Mouse (Mus musculus): Measurements from ENCODE around the gene Tgfa. TPM values are rescaled to one million over a fixed set of nuclear protein-coding genes. Genes with fewer than 3 reads are reported as not detected.

Tgfa gene
- 7.7 and 9.7 TPM in 2 replicates for total RNA-seq (2021)
- long read RNA-seq, experiment 1, full-length matches to known transcripts: 1 of 4 reads
- long read RNA-seq, experiment 1, partial matches to known transcripts: 0 of 4 reads
- long read RNA-seq, experiment 1, other reads (novel, unspliced or antisense): 3 of 4 reads
- long read RNA-seq, experiment 2, full-length matches to known transcripts: 1 of 4 reads
- long read RNA-seq, experiment 2, partial matches to known transcripts: 1 of 4 reads
- long read RNA-seq, experiment 2, other reads (novel, unspliced or antisense): 2 of 4 reads

- DNase-seq: peak; percentile 89
These were observed at the start of gene Tgfa for GRCm38 (mm10) chr6:86194941-86195932. Gene Tgfa, plus strand, starts transcription at chr6:86195223.

GRCm38 (mm10) chr6:86148518-86148917, 46.5 kb upstream of the Tgfa start:
- no peak for DNase-seq

DNA sequence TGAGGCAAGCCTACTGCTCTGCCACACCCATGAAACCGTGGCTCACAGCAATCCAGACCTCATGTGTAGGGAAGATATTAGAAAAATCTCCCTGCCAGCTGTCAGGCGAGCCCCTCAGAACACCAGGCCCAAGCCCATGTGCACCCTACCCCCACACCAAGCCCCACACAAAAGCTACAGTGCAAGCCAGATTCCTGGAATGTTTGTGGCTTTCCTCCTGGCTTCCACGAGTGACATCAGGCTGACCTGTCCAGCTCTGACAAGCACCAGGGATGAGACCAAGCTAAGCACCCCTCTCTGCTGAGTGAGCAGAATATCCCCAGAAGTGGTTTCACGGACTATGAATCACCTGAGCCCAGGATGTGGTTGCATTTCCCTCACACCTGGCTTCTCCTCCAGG, 46.0 kb upstream of the Tgfa start:
- no peak for DNase-seq

GRCm38 (mm10) chr6:86152676-86153075, 42.3 kb upstream of the Tgfa start:
- DNase-seq: no peak

DNA sequence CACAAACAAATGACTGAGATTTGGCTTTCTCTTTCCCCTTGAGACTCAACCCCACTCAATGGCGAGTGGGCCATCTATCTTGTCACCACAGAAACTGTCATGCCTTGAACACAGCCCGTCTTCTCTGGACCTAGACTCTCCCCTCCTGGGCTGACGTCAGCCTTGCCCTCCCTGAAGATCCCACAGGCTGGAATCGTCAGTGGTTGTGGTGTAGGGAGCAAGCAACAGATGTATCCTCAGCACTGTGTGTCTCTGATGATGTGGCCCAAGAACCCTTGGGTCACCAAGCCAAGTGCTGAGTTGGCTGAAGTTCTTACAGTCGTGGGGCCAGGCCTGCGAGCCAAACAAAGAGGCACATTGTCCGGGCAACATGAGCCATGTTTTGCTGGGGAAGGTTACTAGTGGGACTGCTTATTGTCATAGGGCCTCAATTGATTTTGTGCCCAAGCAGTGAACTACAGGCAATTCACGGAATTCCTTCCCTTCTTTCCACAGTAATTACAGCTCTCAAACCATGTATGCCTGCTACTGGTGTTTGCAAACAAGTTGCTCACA, 41.5 kb upstream of the Tgfa start:
- DNase-seq: peak; percentile 17

DNA sequence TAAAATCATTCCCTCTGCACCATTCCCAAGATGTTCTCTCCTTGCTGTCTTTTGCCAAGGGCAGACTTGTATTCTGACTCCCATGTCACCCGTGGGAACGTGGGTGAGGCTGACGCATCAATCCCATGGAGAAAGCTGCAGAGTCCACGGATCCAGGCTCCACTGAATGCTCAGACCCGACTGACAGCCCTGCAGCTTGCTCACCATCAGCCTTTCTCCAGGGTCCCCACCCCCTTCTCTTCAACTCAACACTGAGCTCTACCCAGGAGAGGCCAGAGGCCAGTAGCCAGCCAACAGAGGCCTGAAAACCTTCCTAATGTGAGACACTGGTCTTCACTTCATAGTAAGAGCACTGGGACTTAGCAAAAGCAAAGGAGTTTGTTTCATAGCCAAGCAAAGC, 41.0 kb upstream of the Tgfa start:
- DNase-seq: no peak

GRCm38 (mm10) chr6:86154481-86154880, 40.5 kb upstream of the Tgfa start:
- no peak for DNase-seq

GRCm38 (mm10) chr6:86157253-86158234, 37.5 kb upstream of the Tgfa start:
- DNase-seq: peak; percentile 57

GRCm38 (mm10) chr6:86160878-86161277, 34.1 kb upstream of the Tgfa start:
- no peak for DNase-seq

DNA sequence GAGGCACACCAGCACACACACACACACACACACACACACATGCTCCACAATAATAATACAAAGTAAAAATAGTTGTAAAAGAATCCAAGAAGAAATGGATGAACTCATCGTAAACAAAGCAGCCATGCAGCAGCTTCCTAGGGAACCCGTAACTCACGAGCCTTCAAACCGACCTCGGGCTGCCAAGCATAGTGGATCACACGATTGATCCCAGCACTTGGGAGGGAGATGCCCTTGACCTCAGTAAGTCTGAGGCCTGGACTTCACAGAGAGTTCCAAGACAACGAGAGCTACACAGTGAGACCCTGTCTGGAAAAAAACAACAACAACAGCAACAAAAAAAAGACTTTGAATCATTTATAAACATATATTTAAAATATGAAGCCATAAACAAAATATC, 33.4 kb upstream of the Tgfa start:
- peak; percentile 52 for DNase-seq

GRCm38 (mm10) chr6:86164028-86164427, 31.0 kb upstream of the Tgfa start:
- DNase-seq: no peak

GRCm38 (mm10) chr6:86166426-86166825, 28.6 kb upstream of the Tgfa start:
- DNase-seq: no peak

- no peak for DNase-seq
These were observed 27.2 kb upstream of the Tgfa start for GRCm38 (mm10) chr6:86167851-86168250.

DNA sequence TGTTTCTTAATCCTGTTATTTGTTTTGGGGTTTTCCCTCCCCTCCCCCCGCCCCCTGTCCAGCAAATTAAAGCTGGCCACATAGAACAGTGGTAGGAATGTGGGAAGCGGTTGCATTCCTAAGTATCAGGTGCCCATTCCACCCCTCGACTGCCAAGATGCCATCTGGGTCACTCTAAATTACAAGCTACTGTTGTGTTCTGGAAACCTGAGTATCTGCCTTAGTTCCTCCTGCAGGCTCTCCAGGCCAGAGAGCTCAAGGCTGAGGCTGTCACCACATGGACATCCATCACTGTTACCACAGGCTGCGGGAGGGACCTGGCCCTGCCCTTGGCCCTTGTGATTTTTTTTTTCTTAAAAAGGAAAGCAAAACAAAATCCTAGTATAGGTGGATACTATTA, 25.9 kb upstream of the Tgfa start:
- peak; percentile 81 for DNase-seq

DNA sequence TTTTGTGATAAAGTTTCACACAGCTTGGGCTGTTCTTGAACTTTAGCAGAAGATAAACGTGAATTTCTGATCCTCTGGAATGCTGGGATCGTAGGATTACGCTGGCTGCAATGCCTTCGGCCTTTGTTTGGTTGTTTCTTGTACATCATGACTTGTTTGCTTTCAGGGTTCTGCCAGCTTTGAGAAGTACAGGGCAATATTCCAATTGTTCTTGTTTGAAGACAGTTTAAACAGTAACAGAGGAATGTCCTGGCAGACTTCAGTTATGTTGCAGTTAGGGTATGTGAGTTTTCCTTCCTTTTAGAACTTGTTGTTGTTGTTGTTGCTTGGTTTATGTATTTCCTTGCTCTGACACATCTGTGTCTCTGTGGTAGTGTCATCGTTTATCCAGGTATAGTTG, 18.8 kb upstream of the Tgfa start:
- no peak for DNase-seq

GRCm38 (mm10) chr6:86176721-86177120, 18.3 kb upstream of the Tgfa start:
- DNase-seq: no peak

- no peak for DNase-seq
These were observed 17.6 kb upstream of the Tgfa start for GRCm38 (mm10) chr6:86177331-86177982.

- DNase-seq: no peak
These were observed 14.4 kb upstream of the Tgfa start for GRCm38 (mm10) chr6:86180617-86181016.

GRCm38 (mm10) chr6:86182016-86182415, 13.0 kb upstream of the Tgfa start:
- DNase-seq: no peak

GRCm38 (mm10) chr6:86182626-86183025, 12.4 kb upstream of the Tgfa start:
- no peak for DNase-seq

Data from adrenal gland, postnatal 14 days (tissue).